Mouse (Mus musculus) liver, adult (tissue): ENCODE data around the gene Slit1.

Experiments used
- GATA4 ChIP-seq: IDR thresholded peaks from 2 replicates; pipeline ENCODE4 v1.6.1; 2014; ENCODE audit warnings: mild to moderate bottlenecking, low read length; ENCODE audit not compliant: insufficient replicate concordance

Gene Slit1

GRCm38 (mm10) chr19:41745941-41746557, 2.6 kb upstream of the Slit1 start:
- no peak for TF ChIP-seq GATA4

- no peak for TF ChIP-seq GATA4
Measured at GRCm38 (mm10) chr19:41738896-41739295, 4.6 kb downstream of the Slit1 start.

- TF ChIP-seq GATA4 = no peak
Measured at GRCm38 (mm10) chr19:41738429-41738805, 5.0 kb downstream of the Slit1 start.

GRCm38 (mm10) chr19:41737657-41738428, 5.6 kb downstream of the Slit1 start:
- TF ChIP-seq GATA4 = no peak

GRCm38 (mm10) chr19:41734685-41735084, 8.8 kb downstream of the Slit1 start:
- no peak for TF ChIP-seq GATA4

GRCm38 (mm10) chr19:41725491-41725890, 18.0 kb downstream of the Slit1 start:
- no peak for TF ChIP-seq GATA4

GRCm38 (mm10) chr19:41724831-41725470, 18.5 kb downstream of the Slit1 start:
- TF ChIP-seq GATA4 = no peak

GRCm38 (mm10) chr19:41723337-41723736, 20.1 kb downstream of the Slit1 start:
- no peak for TF ChIP-seq GATA4

- no peak for TF ChIP-seq GATA4
Measured at GRCm38 (mm10) chr19:41719436-41719835, 24.0 kb downstream of the Slit1 start.

GRCm38 (mm10) chr19:41716233-41717218, 26.9 kb downstream of the Slit1 start:
- no peak for TF ChIP-seq GATA4

- TF ChIP-seq GATA4 = no peak
Measured at GRCm38 (mm10) chr19:41714431-41714917, 29.0 kb downstream of the Slit1 start.

- no peak for TF ChIP-seq GATA4
Measured at GRCm38 (mm10) chr19:41712829-41713228, 30.6 kb downstream of the Slit1 start.

GRCm38 (mm10) chr19:41711665-41712064, 31.8 kb downstream of the Slit1 start:
- no peak for TF ChIP-seq GATA4

- TF ChIP-seq GATA4 = no peak
Measured at GRCm38 (mm10) chr19:41709497-41710165, 33.8 kb downstream of the Slit1 start.

- TF ChIP-seq GATA4 = no peak
Measured at GRCm38 (mm10) chr19:41707850-41708249, 35.6 kb downstream of the Slit1 start.
